Mouse (Mus musculus): ENCODE measurements around the gene AU040320.

DNA sequence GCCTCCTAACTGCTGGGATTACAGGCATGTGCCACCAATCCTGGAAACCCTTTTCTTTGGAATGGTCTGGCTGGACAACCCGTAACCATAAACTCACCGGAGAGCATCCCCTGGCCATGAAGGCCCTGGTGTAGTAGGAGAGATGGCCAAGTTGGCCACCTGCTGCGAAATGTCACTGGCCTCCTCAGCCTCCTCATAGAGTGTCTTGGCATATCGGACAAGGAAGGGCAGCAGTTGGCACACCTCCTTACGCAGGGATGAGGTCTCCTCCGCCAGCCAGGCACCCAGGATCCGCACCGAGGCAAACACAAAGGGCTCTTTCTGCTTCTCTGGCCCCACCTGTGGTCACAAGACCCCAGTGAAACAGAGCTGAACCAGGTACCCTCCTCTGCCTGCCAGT, 5.0 kb upstream of the AU040320 start:
- no peak for TF ChIP-seq CTCF (conservative IDR thresholded peaks at IDR 0.05; ENCODE audit: insufficient read depth, insufficient read length, low read depth, low read length)
- no peak for TF ChIP-seq POLR2A (IDR thresholded peaks at IDR 0.05; ENCODE audit: low read depth, low read length)
